Mouse (Mus musculus) right cerebral cortex, adult 18-20 months (tissue): ENCODE results near the gene Dazl.
"Not testable (repeated sequence)": the region's sequence is repeated elsewhere in the genome, so short reads cannot be mapped to it uniquely, and the experiment has no call there.

Experiments used
- DNase-seq: peaks from one replicate; pipeline ENCODE4 v3.0.0; 2022; ENCODE audit warnings: mixed read lengths

Gene Dazl

GRCm38 (mm10) chr17:50291485-50292200 is 1.8 kb downstream of the Dazl start:
- no peak for DNase-seq

- no peak for DNase-seq
Observed at GRCm38 (mm10) chr17:50284845-50285244, 8.6 kb downstream of the Dazl start.

GRCm38 (mm10) chr17:50261615-50262014 is 31.8 kb downstream of the Dazl start:
- not testable (repeated sequence) for DNase-seq

- no peak for DNase-seq
Observed at GRCm38 (mm10) chr17:50260856-50261255, 32.6 kb downstream of the Dazl start.

GRCm38 (mm10) chr17:50246605-50247004 is 46.8 kb downstream of the Dazl start:
- no peak for DNase-seq

GRCm38 (mm10) chr17:50244675-50245074 is 48.8 kb downstream of the Dazl start:
- no peak for DNase-seq

- DNase-seq: no peak
Observed at GRCm38 (mm10) chr17:50243326-50243725, 50.1 kb downstream of the Dazl start.

- DNase-seq: no peak
Observed at GRCm38 (mm10) chr17:50237818-50238610, 55.4 kb downstream of the Dazl start.

GRCm38 (mm10) chr17:50237436-50237709 is 56.1 kb downstream of the Dazl start:
- DNase-seq: peak; percentile 81

- DNase-seq: no peak
Observed at GRCm38 (mm10) chr17:50236702-50237435, 56.6 kb downstream of the Dazl start.

GRCm38 (mm10) chr17:50235943-50236701 is 57.3 kb downstream of the Dazl start:
- no peak for DNase-seq

- no peak for DNase-seq
Observed at GRCm38 (mm10) chr17:50233956-50234355, 59.5 kb downstream of the Dazl start.

- no peak for DNase-seq
Observed at GRCm38 (mm10) chr17:50232821-50233220, 60.6 kb downstream of the Dazl start.

- no peak for DNase-seq
Observed at GRCm38 (mm10) chr17:50231206-50231605, 62.2 kb downstream of the Dazl start.

GRCm38 (mm10) chr17:50229534-50229933 is 63.9 kb downstream of the Dazl start:
- DNase-seq: no peak
